8 mouse cellular contexts compared by ENCODE assay signal in genomic region chr9:106448498-106449031, GRCm38 (mm10). TPM values are rescaled to one million over a fixed set of nuclear protein-coding genes. Genes with fewer than 3 reads are reported as not detected.
A peak's percentile ranks its signal among the peaks of the same experiment; 100 is the strongest.
DNase-seq lines count a peak whose midpoint lies in the region; ATAC-seq lines count a peak whose summit lies in the region.

No protein-coding gene starts in this region.

- H3K27ac ChIP-seq in embryonic facial prominence, embryonic 14.5 days (replicated peaks; ENCODE audit: low read depth, low read length): peak overlapping the region; percentile 77; the same call in 1 of the 2 replicates
- peak overlapping the region; percentile 79 for H3K27ac ChIP-seq in heart, embryonic 13.5 days (replicated peaks)
- peak overlapping the region; percentile 87 for H3K27ac ChIP-seq in kidney, embryonic 15.5 days
- H3K27ac ChIP-seq in liver, embryonic 15.5 days (replicated peaks): peak overlapping the region; percentile 73

- 1% methylated on average over 23 of the region's 23 CpGs for WGBS in embryonic facial prominence, embryonic 14.5 days
- under 1% methylated on average over 23 of the region's 23 CpGs for WGBS in heart, embryonic 13.5 days
- WGBS in kidney, embryonic 15.5 days: under 1% methylated on average over 23 of the region's 23 CpGs
- WGBS in liver, embryonic 15.5 days (ENCODE audit: insufficient replicate concordance): under 1% methylated on average over 23 of the region's 23 CpGs

- no peaks in the 10 kb centered on the region for H3K27me3 ChIP-seq in embryonic facial prominence, embryonic 14.5 days (replicated peaks; ENCODE audit: control insufficient read depth, insufficient read depth, low read length)
- H3K27me3 ChIP-seq in heart, embryonic 13.5 days (replicated peaks): peaks cover 3% of the 10 kb centered on the region; the same call in 1 of the 2 replicates
- no peaks in the 10 kb centered on the region for H3K27me3 ChIP-seq in kidney, embryonic 15.5 days
- peaks cover 30% of the 10 kb centered on the region for H3K27me3 ChIP-seq in liver, embryonic 15.5 days

- no peaks in the 10 kb centered on the region for H3K9me3 ChIP-seq in embryonic facial prominence, embryonic 14.5 days (ENCODE audit: control insufficient read depth, low read length)
- H3K9me3 ChIP-seq in heart, embryonic 13.5 days: no peaks in the 10 kb centered on the region
- no peaks in the 10 kb centered on the region for H3K9me3 ChIP-seq in kidney, embryonic 15.5 days (replicated peaks)
- no peaks in the 10 kb centered on the region for H3K9me3 ChIP-seq in liver, embryonic 15.5 days (replicated peaks)

- no peaks in the 10 kb centered on the region for H3K36me3 ChIP-seq in embryonic facial prominence, embryonic 14.5 days (ENCODE audit: control insufficient read depth, insufficient read depth, low read length)
- H3K36me3 ChIP-seq in heart, embryonic 13.5 days: no peaks in the 10 kb centered on the region
- H3K36me3 ChIP-seq in kidney, embryonic 15.5 days: no peaks in the 10 kb centered on the region
- H3K36me3 ChIP-seq in liver, embryonic 15.5 days (replicated peaks): no peaks in the 10 kb centered on the region; the same call in 1 of the 2 replicates

- H3K9ac ChIP-seq in embryonic facial prominence, embryonic 14.5 days (ENCODE audit: low read depth, low read length): peak overlapping the region; percentile 69
- H3K9ac ChIP-seq in heart, embryonic 13.5 days: peak overlapping the region; percentile 86
- peak overlapping the region; percentile 65 for H3K9ac ChIP-seq in kidney, embryonic 15.5 days
- peak overlapping the region; percentile 41 for H3K9ac ChIP-seq in liver, embryonic 15.5 days

- peak; percentile 56 for ATAC-seq in embryonic facial prominence, embryonic 14.5 days (ENCODE audit: low read depth)
- ATAC-seq in heart, embryonic 13.5 days (ENCODE audit: extremely low read depth, insufficient number of reproducible peaks, low FRiP score, low TSS enrichment): peak; percentile 11; the same call in 1 of the 2 replicates
- ATAC-seq in kidney, embryonic 15.5 days (replicated peaks; ENCODE audit: low FRiP score): peak; percentile 50; the same call in 1 of the 2 replicates
- peak; percentile 33 for ATAC-seq in liver, embryonic 15.5 days (ENCODE audit: insufficient read depth)

- DNase-seq in CD4-positive, CD25-positive, alpha-beta regulatory T cell, adult 2 months (ENCODE audit: low read depth, low spot score): peak; percentile 86
- peak; percentile 88 for DNase-seq in adrenal gland, postnatal 14 days
- peak; percentile 89 for DNase-seq in embryonic facial prominence, embryonic 14.5 days (ENCODE audit: low spot score)
- DNase-seq in natural killer cell, adult 2 months (ENCODE audit: low spot score in 2 of 2): peak; percentile 40 to 61
- DNase-seq in telencephalon, adult 2 months (ENCODE audit: low read depth, low spot score): peak; percentile 80

- H3K4me1 ChIP-seq in embryonic facial prominence, embryonic 14.5 days (ENCODE audit: control insufficient read depth, insufficient read depth, low read length): peaks cover 49% of the 10 kb centered on the region
- H3K4me1 ChIP-seq in heart, embryonic 13.5 days: peaks cover 65% of the 10 kb centered on the region
- H3K4me1 ChIP-seq in kidney, embryonic 15.5 days: peaks cover 83% of the 10 kb centered on the region
- H3K4me1 ChIP-seq in liver, embryonic 15.5 days (replicated peaks): peaks cover 69% of the 10 kb centered on the region

- peak overlapping the region; percentile 55 for H3K4me3 ChIP-seq in embryonic facial prominence, embryonic 14.5 days (ENCODE audit: low read depth, low read length)
- H3K4me3 ChIP-seq in heart, embryonic 13.5 days: peak overlapping the region; percentile 68
- peak overlapping the region; percentile 57 for H3K4me3 ChIP-seq in kidney, embryonic 15.5 days (replicated peaks)
- peak overlapping the region; percentile 59 for H3K4me3 ChIP-seq in liver, embryonic 15.5 days (replicated peaks)

- H3K4me2 ChIP-seq in embryonic facial prominence, embryonic 14.5 days (ENCODE audit: low read depth, low read length): peak overlapping the region; percentile 83
- peak overlapping the region; percentile 88 for H3K4me2 ChIP-seq in heart, embryonic 13.5 days
- H3K4me2 ChIP-seq in kidney, embryonic 15.5 days: peak overlapping the region; percentile 82
- H3K4me2 ChIP-seq in liver, embryonic 15.5 days: peak overlapping the region; percentile 79

RNA-seq across cellular contexts. Expression of gene Abhd14a, which starts 1.1 kb away (rescaled TPM):
- total RNA-seq in adrenal gland, postnatal 14 days (2021): 17.1 and 18.4 TPM in 2 replicates
- polyA plus RNA-seq in embryonic facial prominence, embryonic 14.5 days (2014; fragmentation: Nextera tagmentation; extraction: Ambion mirVana): 60.9 and 66.1 TPM in 2 replicates
- 44.8 and 53.3 TPM in 2 replicates for polyA plus RNA-seq in heart, embryonic 13.5 days (2015; fragmentation: Nextera tagmentation; extraction: Ambion mirVana)
- 55.5 and 56.8 TPM in 2 replicates for polyA plus RNA-seq in kidney, embryonic 15.5 days (2015; fragmentation: Nextera tagmentation; extraction: Ambion mirVana)
- 20.2 and 22.0 TPM in 2 replicates for polyA plus RNA-seq in liver, embryonic 15.5 days (2015; fragmentation: Nextera tagmentation; extraction: Ambion mirVana)

RNA-seq across cellular contexts. Expression of gene Abhd14b, which starts 1.3 kb away (rescaled TPM):
- total RNA-seq in adrenal gland, postnatal 14 days (2021): 23.6 and 33.1 TPM in 2 replicates
- 21.5 and 30.3 TPM in 2 replicates for polyA plus RNA-seq in embryonic facial prominence, embryonic 14.5 days (2014; fragmentation: Nextera tagmentation; extraction: Ambion mirVana)
- polyA plus RNA-seq in heart, embryonic 13.5 days (2015; fragmentation: Nextera tagmentation; extraction: Ambion mirVana): 7.4 and 7.7 TPM in 2 replicates
- polyA plus RNA-seq in kidney, embryonic 15.5 days (2015; fragmentation: Nextera tagmentation; extraction: Ambion mirVana): 27.9 and 30.6 TPM in 2 replicates
- polyA plus RNA-seq in liver, embryonic 15.5 days (2015; fragmentation: Nextera tagmentation; extraction: Ambion mirVana): 29.0 and 36.4 TPM in 2 replicates

RNA-seq across cellular contexts. Expression of gene Pcbp4, which starts 4.5 kb away (rescaled TPM):
- 24.3 and 32.2 TPM in 2 replicates for total RNA-seq in adrenal gland, postnatal 14 days (2021)
- polyA plus RNA-seq in embryonic facial prominence, embryonic 14.5 days (2014; fragmentation: Nextera tagmentation; extraction: Ambion mirVana): 90.2 and 101 TPM in 2 replicates
- 82.0 and 85.0 TPM in 2 replicates for polyA plus RNA-seq in heart, embryonic 13.5 days (2015; fragmentation: Nextera tagmentation; extraction: Ambion mirVana)
- polyA plus RNA-seq in kidney, embryonic 15.5 days (2015; fragmentation: Nextera tagmentation; extraction: Ambion mirVana): 118 and 140 TPM in 2 replicates
- polyA plus RNA-seq in liver, embryonic 15.5 days (2015; fragmentation: Nextera tagmentation; extraction: Ambion mirVana): 7.4 and 9.1 TPM in 2 replicates

RNA-seq across cellular contexts. Expression of gene Acy1, which starts 10.4 kb away (rescaled TPM):
- 14.2 and 20.2 TPM in 2 replicates for total RNA-seq in adrenal gland, postnatal 14 days (2021)
- 37.9 and 45.1 TPM in 2 replicates for polyA plus RNA-seq in embryonic facial prominence, embryonic 14.5 days (2014; fragmentation: Nextera tagmentation; extraction: Ambion mirVana)
- polyA plus RNA-seq in heart, embryonic 13.5 days (2015; fragmentation: Nextera tagmentation; extraction: Ambion mirVana): 25.7 and 27.2 TPM in 2 replicates
- polyA plus RNA-seq in kidney, embryonic 15.5 days (2015; fragmentation: Nextera tagmentation; extraction: Ambion mirVana): 49.9 and 52.0 TPM in 2 replicates
- polyA plus RNA-seq in liver, embryonic 15.5 days (2015; fragmentation: Nextera tagmentation; extraction: Ambion mirVana): 32.4 and 35.5 TPM in 2 replicates

RNA-seq across cellular contexts. Expression of gene Gpr62, which starts 17.2 kb away (rescaled TPM):
- total RNA-seq in adrenal gland, postnatal 14 days (2021): 0.23 TPM in 1 of 2 replicates, not detected in the other
- 0.36 and 0.60 TPM in 2 replicates for polyA plus RNA-seq in embryonic facial prominence, embryonic 14.5 days (2014; fragmentation: Nextera tagmentation; extraction: Ambion mirVana)
- polyA plus RNA-seq in heart, embryonic 13.5 days (2015; fragmentation: Nextera tagmentation; extraction: Ambion mirVana): 0.19 and 0.31 TPM in 2 replicates
- 0.22 and 0.47 TPM in 2 replicates for polyA plus RNA-seq in kidney, embryonic 15.5 days (2015; fragmentation: Nextera tagmentation; extraction: Ambion mirVana)
- not detected in 2 replicates for polyA plus RNA-seq in liver, embryonic 15.5 days (2015; fragmentation: Nextera tagmentation; extraction: Ambion mirVana)

Comparison
In these comparisons a context has a peak if more than half of its experiments do, and no peak if none do; other contexts are left out.
1. Peak in every context shown above with its lines: DNase-seq, ATAC-seq, H3K4me3 ChIP-seq and H3K27ac ChIP-seq.